Mouse (Mus musculus): ENCODE data around the gene Nsmce1.

DNA sequence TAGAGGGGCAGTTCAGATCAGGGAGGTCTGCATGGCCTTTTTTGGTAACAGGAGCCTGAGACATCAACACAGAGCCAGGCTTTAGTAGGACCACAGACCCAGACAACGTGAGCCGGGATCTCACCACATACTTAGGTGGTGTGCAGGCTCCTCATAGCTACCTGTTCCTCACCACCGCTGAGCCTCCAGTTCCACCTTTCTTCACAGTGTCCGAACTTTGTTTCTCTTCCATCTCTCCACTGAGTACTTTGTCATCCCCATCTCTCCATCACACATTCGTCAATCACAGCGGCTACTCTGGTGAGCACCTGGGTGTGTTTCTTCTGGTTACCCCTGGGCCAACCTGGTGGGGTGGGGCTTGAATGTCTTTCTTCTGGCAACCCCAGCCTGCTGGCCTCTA is 35.8 kb upstream of the Nsmce1 start:
- TF ChIP-seq POLR2A (IDR thresholded peaks at IDR 0.05; ENCODE audit: insufficient read depth, low read depth, low read length) (no peak), CTCF (IDR thresholded peaks at IDR 0.05; ENCODE audit: insufficient read depth, low read depth, low read length) (no peak)

Data from olfactory bulb, adult 2 months (tissue).